Mouse (Mus musculus): ENCODE measurements around the gene Cdh5.

DNA sequence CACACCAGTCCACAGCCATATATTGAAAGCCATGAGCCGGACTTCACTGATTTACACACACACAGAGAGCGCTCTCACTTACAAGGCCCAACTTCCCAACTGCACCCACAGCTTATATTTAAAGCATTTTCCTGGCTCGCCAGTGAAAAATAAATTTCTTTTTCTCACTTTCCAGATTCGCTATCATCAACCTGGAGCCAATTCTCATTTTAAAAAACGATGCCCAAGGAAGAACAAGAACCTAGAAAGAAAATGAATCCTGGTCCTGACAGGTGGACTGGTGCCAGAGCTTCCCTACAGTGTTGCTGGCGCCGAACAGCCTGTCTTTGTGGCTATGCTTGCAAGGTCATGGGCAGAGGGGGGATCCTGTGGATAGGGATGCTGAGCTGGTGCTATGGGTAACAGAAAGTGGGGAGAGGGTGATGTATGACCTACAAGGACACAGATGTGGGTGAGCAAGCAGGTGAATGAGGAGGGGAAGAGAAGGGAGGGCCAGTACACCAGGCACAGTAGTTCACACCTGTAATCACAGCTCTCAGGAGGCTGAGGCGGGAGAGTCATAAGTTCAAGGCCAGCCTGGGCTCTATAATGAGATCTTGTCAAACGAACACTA lies 35.4 kb upstream of the Cdh5 start:
- TF ChIP-seq CTCF (IDR thresholded peaks at IDR 0.05; ENCODE audit: borderline replicate concordance, insufficient read depth, low read depth, low read length) = no peak
- TF ChIP-seq POLR2A (IDR thresholded peaks at IDR 0.05; ENCODE audit: borderline replicate concordance, insufficient read depth, low read length) = no peak
